Mouse (Mus musculus) cerebellum, postnatal 25 days (tissue): Measurements from ENCODE around the gene Cog7.

Experiments used
- DNase-seq, 2 experiments: peaks; one replicate each; pipeline ENCODE4 v3.0.0; 2021; ENCODE audit warnings: mixed read lengths in 2 of 2

Gene Cog7

DNA sequence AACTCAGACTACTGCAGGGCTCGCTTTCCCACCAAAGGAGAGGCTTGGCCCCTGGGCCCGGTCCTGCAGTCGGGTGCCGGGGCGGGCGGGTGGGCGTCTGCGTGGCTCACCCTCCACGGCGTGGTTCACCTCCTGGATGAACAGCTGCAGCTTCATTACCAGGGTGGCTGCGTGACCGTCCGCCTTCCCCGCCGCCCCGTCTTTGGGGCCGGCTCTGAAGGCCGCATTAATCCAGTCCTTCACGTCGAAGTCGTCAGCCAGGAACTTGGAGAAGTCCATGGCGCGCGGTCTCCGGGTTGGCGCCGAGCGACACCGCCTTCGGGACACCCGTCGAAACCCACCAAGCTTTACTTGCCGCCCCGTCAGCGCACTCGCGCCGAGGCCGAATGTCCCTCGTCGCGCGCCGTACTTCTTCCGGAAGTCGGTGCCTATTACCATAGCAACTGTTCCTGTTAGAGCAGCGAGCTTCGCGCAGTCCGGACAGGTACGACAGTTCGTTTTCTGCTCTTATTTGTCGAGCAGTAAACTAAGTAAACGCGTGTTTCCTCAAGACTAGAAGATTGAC, at the start of gene Cog7:
Cog7 (minus strand) TSS at position 405 of the 565 bp plus-strand sequence.
- DNase-seq: peak; percentile 96 to 98

DNA sequence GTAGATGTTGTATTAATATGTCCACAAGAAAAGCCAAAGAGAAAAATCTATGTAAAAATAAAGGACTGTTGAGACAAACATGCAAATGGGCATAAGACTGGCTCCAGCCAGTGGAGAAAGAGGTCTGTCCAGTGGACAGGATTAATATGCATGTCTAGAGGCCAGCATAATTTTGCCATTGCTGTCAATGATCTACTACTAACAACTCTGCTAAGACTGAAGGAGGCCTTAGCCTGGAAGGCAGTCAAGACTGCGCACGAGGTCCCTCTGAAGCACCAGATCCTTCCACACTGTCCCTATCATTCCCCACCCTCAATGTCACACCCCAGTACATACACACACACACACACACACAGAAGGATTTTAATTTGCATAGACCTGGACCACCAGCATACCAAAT, 40.6 kb upstream of the Cog7 start:
- DNase-seq: no peak

DNA sequence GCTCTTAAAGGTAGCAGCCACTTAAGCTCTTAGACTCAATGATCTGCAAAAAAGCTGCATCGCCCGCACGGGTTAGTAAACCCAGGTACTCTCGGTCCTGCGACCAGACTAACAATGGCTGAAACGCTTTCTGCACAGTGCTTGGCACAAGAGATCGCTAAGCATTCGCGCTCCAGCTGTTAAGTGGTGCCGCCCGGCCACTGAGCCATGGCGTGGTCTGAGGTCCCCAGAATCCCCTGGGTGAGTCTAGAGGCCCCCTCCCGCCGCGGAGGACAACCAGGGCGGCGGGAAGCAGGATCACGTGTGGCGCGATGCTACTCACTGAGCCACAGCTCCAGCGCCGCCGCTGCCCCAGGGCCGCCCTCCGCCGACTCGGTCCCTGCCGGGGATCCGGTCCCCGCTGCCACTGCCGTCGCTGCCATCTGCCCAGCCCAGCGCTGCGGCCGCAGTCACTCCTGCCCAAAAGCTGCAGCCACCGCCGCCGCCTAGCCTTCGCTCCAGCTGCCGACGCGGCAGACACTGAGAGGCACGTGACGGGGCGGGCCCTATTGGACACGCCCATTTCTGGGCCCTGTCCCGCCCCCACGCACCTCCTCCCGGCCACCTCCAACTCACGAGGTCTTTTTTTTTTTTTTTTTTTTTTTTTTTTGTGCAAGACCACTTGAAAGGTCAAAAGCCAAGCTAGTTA, 39.3 kb upstream of the Cog7 start, which contains the start of gene Gga2:
Gga2 (minus strand) TSS at position 556 of the 688 bp plus-strand sequence.
- DNase-seq: peak; percentile 84 to 91

DNA sequence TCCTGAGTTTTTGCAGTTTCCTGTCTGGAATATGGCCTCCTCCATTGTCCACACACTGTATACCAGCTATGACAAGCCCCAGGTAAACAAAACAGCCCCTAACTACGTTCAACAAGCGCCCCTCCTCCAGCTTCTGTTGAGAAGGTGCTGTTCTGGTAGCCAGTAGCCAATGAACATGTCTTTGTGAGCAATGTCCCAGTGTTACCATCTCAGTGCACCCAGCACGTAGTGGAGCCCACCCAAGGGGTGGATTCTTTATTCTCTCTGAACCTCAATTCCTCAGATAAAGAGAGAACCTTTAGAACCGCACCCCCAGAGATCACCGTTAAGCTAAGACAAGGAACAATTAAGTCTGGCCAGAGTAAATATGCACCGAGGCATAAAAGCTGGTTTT, 38.8 kb upstream of the Cog7 start:
- peak in 1 of 2 experiments; percentile 18 for DNase-seq

DNA sequence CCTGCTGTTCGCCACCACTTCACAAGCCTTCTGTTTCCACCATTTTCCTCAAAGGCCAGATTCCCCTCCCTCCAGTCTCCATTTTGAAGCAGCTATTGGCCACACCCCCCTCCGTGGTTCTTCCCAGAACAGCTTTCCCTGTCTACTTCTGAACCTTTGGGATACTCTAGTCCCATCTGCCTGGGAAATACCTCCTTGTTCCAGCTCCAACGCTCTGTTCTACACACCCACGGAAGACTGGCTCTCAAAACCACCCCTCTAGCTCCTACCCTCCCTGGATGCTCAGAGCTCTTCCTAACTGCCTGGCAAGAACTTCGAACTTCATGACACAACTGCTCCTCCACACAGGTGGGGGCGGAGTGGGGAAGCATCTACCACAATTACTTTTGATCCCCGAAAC, 37.5 kb upstream of the Cog7 start:
- no peak for DNase-seq

DNA sequence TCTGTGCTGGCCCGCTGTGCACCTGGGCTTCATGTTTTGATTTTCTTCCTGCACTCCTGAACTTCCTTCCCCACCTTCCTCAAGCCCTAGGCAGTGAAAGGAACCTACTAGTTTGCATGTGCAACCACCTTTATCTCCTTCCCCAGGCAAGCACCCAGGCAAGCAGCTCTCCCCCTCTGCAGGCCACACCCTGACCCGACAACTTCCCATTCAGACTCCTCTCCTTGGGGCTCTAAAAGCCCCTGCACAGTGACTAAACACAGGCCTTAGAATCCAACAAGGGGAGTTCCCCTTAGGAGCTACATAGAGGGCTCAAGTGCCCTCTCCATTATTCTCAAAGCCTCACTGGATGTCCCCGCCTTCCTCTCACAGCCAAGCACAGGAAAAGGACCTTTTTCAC, 36.7 kb upstream of the Cog7 start:
- no peak for DNase-seq

DNA sequence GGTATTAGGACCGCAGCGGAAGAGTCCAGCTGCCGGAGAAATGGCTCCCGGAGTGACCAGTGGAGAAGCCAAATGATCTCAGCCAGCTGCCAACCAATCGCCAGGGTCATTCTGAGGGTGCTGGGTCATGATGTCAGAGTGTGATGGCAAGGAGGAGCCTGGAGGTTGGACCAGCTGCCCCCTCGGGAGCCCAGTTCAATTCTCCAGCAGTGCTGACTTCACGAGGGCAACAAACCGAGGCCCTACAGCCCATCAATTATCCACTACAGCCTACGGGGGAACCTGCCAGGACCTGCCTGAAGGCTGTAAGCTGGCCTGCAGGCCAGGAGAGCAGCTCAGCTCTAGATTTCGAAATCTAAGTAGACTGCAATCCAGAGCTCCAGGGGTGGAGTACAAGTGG, 34.2 kb upstream of the Cog7 start:
- DNase-seq: no peak

DNA sequence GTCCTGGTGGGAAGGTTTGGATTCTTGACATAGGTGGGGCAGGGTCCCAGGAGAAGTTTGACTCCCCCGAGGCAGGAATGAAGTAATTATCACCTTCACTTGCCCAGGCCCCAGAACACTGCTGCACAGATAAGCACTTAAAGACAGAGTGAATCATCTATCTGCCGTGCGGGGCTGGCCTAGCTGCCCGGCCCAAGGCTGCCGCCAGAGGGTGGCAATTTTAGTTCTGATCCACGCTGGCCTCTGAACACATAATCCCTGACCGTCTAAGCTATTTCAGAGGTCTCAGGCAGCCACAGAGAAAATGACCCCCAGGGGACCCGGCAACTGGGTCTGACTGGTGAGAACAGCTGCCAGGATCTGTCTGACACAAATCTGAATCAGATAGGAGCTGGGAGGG, 33.6 kb upstream of the Cog7 start:
- DNase-seq: no peak

DNA sequence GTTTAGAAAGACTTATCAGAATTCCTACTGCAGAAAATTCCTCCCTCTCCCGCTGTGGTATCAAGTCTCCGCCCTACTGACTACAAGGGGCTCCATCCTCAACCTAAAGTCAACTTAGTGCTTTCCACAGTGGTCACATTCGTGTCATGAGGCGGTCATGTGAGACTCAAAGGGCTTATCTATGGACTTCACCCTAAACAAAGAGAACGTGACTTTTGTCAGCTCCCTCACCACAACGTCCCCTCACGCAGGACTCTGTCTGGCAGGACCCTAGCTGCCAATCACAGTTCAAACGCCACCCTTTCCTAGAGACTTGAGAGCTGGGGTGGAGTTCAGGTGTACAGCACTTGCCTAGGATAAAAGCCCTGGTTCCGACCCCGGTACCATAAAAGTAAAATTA, 31.4 kb upstream of the Cog7 start:
- no peak for DNase-seq

DNA sequence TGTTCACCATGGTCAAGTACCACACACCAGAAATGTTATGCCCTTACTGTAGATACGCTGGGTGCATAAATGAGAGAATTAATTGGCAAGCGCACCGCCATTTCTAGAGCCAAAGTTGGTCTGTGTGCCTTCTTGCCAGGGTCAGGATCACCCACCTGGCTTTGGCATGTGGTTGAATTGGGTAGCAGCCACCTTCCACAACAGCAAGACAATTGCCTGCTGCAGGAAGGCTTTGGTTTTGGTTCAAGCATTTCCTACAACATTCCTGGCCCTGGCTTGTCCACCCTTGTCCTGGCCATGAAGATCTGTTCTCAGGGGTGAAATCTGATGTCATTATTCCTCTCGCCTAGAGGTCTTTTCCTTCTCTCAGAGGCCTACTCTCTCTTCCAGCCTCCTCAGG, 30.9 kb upstream of the Cog7 start:
- peak in 1 of 2 experiments; percentile 35 for DNase-seq

DNA sequence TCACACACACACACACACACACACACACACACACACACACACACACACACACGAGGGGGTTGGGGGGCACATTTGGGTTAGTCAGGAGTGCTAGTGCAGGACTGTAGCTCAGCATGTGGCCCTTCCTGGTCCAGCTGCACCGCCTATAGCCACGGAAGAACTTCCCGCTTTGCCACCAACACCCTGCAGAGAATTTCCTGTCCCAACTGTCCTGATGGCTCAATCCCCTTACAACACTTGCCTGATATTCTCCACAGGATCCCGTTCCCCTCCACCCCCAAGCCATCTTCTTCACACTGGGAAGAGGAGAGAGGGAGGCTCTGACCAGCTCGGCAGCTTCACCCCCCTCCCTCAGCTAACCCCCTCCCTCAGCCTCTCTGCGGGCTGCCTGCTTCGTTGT, 18.9 kb upstream of the Cog7 start:
- peak; percentile 21 to 22 for DNase-seq

DNA sequence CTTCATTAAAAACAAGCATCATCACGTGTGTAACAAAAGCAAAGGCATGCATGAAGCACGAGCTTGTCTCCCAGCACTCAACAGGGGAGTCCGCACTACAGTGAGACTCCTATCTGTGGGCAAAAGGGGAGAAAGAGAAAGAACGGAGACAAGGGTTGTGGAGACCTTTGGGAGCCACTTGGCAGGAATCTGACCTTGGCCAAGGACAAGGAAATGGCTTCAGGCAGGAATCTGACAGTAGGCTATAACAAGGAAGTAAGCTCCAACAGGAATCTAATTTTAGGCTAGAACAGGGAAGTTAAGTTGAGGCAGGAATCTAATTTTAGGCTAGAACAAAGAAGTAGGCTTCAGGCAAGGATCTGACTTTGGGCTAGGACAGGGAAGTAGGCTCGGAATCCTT, 14.4 kb upstream of the Cog7 start:
- no peak for DNase-seq

DNA sequence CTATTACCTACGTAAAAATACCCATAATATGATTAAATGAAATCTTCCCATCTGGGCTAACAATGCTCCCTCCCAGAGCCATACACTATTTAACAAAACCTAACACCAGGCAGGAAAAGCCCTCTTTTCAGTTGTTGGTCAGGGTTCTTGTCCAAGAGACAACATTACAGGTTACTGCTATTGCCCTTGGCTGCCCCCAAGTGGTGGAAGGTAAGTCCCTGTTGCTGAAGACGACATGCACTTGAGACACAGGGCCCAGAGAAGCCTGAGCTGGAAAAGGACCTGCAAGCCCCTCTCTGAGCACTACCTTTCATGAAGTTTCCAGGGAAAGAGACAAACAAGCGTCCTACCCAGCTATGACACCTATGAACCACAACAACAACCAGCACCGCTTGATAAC, 6.5 kb downstream of the Cog7 start:
- peak; percentile 74 to 88 for DNase-seq

DNA sequence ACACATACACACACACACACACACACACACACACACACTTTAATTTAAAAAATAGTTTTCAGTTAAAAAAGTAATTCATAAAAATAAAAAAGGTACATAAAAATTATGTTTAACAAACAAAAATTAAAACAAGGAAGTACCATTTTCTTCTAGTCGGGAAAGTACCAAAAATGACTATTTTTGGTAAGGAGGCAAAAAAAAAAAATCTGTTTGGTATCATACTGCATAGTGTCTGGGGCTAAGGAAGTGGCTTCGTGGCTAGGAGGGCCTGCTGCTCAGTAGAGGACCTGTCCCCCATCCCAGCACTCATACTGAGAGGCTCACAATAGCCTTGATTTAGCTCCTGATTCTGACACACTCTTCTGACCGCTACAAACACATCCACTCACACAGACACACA, 9.8 kb downstream of the Cog7 start:
- no peak for DNase-seq

DNA sequence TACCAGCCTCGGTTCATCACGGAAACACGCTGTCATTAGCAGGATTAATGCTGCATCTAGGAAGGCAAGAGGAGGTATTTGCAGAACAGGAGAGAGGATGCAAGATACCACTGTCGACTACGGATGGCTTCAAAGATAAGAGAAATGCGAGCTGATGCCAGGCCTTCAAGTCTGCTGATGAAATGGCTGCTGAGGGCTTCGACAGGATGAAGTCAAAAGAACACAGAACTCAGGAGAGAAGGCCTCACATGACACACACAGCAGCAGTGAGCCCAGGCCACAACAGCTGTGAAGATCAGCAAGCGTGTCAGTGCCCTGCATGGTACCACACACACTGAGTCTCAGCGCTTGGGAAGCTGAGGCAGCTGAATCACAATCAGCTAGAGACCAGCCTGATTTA, 11.3 kb downstream of the Cog7 start:
- no peak for DNase-seq

DNA sequence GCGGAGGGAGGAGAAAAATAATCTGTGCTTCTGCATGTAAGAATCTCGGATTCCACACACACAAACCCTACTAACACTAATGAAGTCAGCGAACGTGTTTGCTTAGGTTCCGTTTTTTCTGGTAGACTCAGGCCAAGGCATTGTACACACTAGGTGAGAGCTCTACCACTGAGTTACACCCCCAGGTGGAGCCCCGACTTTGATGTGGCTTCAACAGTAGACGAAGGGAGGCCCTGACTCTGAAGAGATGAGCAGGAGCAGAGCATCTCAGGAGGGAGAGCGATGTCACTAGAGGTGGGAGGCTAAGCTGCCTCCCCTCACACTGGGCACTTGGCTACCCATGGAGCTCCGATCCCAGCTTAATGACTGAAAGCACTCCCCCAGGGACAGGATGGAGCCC, 12.7 kb downstream of the Cog7 start:
- no peak for DNase-seq

DNA sequence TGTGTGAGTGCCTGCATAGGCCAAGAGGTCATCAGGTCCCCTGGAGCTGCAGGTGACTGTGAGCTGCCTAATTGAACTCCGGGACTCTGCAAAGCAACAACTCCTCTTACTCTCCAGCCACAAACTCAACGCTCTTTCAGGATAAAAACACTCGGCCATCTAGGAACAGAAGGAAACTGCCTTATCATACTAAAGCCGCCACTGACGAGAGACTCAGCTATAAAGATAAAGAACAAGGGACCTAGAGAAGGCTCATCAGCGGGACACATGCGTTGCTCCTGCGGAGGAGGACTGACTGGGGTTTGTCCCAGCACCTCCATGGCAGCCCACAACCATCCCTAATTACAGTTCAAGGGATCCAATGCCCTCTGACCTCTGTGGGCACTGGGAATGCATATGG, 13.3 kb downstream of the Cog7 start:
- DNase-seq: no peak

DNA sequence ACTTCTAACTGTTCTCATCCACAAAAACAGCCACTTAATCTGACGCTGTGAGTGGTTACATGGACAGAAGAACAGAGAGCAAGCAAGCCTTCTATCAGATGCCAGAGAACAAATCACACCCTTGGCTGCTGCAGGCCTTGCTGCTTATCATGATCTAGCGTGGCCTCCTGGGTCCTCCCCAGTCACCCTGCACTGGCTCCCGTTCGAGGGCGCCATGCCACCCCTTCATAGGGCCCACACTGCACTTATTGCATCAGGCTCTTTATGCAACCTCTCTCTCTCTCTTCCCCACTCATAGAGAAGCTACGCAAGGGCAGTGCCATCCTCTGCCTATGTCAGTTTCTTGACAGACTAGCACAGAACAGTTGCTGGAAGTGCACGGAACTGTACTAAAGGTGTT, 15.3 kb downstream of the Cog7 start:
- no peak for DNase-seq

DNA sequence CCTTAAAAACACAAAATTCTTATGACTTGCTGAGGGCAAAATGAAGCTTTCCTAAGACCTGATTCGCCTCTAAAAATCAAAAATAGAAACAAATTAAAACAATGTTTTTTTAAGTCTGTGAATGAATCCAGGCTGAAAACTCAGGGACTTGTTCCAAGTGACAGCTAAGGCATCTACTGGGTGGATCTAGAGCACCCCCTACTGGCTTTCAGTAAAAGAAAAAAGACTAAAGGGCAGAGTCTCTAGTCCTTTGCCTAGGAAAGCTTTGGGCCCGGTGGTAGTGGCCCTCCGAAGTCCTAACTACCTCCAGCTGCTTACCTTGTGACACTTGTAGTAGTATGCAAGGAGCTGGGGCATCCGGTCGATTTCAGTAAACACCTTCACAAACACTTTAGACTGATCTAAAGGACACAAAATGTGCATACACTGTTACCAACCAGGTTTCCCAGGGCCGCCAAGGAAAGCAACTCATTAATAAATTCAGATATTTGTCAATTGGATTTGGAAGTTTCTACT, 17.6 kb downstream of the Cog7 start:
- DNase-seq: peak; percentile 55 to 73

DNA sequence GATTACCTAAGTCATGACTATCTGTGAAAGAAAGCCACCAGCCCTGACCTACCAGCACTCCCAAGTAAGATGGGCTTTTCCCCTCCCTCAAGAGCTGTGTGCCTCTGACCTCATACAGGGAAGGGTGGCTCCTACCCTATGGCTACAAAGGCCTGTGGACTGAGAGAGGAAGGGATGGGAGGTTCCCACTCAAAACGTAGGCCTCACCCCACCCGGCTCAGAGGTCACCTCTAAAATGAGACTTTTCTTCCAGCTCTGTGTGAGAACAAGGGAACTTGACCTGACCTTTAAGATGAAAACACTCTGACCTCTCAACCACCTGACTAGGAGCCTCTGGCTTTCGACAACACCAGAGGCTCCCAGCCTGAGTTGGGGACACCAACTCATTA, 18.9 kb downstream of the Cog7 start:
- no peak for DNase-seq

DNA sequence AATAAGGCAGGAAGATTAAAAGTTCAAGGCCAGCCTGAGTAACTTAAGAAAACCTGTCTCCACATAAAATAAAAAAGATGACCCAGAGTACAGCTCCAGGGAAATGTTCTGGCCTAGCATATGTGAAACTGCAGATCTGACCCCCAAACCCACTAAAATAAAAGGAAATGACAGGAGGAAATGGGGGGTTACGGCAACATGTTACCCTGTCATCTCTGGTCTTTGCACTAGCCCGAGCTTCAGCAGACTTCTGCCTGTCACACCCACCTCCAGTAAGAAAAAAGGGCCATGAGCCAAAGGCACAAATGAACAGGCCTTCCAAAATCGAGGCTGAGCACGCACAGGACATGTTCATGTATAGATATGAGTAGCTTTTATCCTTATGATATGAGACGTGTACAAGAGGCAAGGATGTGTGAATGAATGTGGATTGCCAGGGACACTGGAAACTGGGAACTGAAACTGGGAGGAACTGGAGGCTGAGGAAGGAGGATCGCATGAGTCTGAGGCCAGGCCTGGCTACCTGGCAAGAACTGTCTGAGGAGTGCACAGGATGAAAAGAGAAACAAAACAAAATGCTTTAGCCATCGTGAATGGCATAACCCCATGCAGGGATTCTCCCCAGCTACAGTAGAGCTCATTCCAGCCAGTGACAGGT, 19.5 kb downstream of the Cog7 start:
- DNase-seq: no peak

DNA sequence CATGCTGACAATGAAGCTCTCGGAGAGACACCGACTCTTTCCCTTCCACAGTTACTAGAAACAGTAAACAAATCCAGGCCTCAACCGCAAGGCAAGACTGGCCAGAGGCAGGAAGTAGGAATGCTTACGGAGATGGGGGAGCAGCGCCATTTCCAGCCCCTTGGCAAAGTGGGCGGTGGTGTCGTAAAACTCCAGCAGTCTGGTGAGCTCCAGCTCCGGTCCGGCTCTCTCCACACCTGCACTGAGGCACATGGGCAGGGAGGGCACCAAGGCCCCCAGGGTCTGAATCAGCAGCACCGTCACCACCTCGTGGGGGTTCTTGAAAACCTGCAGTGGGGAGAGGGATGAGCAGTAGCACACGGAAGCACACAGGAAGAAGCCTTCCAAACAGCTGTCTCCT, 25.7 kb downstream of the Cog7 start:
- DNase-seq: no peak

DNA sequence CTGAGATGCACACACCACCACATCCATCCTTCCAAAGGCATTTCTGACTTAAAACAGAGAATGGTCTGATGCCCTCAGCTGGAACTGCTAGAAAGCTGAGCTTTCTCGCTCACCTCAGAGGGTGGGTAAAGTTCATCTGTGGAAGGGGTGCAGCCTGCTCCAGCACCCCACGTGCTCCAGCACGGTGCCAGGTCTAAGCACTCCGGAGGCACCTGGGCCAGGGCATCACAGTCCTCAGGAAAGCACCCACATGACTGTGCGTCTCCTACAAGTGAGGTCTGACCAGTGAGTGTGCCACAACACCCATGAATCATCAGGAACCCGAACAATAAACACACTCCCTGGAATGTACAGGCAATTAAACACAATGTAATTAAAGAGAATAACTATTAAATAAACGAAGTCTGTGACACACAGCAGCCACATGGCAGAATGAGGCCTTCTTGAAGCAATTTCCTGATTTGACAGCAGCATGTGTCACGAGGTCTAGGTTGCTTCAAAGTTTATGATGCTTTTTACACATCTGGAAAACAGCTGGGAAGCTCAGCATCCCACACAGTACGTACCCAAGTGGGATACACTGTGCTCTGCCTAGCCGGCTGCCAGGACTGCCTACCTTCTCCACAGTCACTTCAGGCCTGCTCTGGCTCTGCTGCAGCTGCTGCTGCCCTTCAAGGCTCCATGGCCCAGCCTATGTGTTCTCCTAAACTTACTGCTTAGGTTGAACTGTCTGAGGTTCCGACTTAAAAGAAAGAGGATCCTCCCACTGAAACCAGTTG, 26.4 kb downstream of the Cog7 start:
- no peak for DNase-seq
